Mouse (Mus musculus) lung, postnatal 4 days (tissue): Measurements from ENCODE around the gene Arrdc5.
A peak's percentile ranks its signal among the peaks of the same experiment; 100 is the strongest.

Experiments used
- DNase-seq, 2 experiments: peaks; one replicate each; pipeline ENCODE4 v3.0.0; 2021

Gene Arrdc5

GRCm38 (mm10) chr17:56254695-56255094 is 45.4 kb downstream of the Arrdc5 start:
- DNase-seq: no peak

GRCm38 (mm10) chr17:56251136-56251829 is 48.8 kb downstream of the Arrdc5 start:
- peak; percentile 78 to 82 for DNase-seq

- DNase-seq: no peak
Measured at GRCm38 (mm10) chr17:56245608-56246007, 54.5 kb downstream of the Arrdc5 start.
